Mouse (Mus musculus): Measurements from ENCODE around the gene Clca3a2. TPM values are rescaled to one million over a fixed set of nuclear protein-coding genes. Genes with fewer than 3 reads are reported as not detected.

Clca3a2 gene
- polyA plus RNA-seq (2017; shearing (Covaris generic)): not detected

DNA sequence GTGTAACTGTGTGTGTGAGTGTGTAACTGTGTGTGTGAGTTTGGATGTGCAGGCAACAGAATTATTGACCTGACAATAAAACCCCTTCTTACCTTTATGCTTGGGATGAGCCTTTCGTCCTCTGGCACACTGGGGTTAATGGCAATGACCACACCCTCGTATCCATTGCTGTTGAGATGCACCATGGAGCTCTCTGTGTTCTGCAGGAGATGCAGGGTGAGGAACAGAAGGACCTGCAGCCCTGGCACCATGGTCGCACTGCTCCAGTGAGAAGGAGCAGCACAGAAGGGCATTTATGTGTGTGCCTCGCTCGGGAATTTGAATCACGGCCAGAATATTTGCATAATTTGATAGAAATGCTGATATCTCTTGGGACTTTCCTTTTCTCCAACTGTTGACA, at the start of gene Clca3a2:
Gene Clca3a2 (minus strand): TSS at position 276 of the 400 bp plus-strand sequence.

GRCm38 (mm10) chr3:144849014-144849556, 29.8 kb upstream of the Clca3a2 start, which contains the start of gene Clca3b:
Gene Clca3b (minus strand): TSS chr3:144849357.

GRCm38 (mm10) chr3:144760592-144761309, 58.5 kb downstream of the Clca3a2 start, which contains the start of gene Clca3a1:
Gene Clca3a1 (minus strand): TSS chr3:144760977.

Other genes with a start within 250 kb of the Clca3a2 start
- gene Hs2st1, start 249.3 kb downstream of the Clca3a2 start, polyA plus RNA-seq (2017; shearing (Covaris generic)): 1.9 TPM
- 428 TPM for gene Selenof, start 249.2 kb downstream of the Clca3a2 start, polyA plus RNA-seq (2017; shearing (Covaris generic))
- gene Sh3glb1, start 99.2 kb downstream of the Clca3a2 start, polyA plus RNA-seq (2017; shearing (Covaris generic)): 69.7 TPM
- not detected for gene Clca3a1, start 58.5 kb downstream of the Clca3a2 start, polyA plus RNA-seq (2017; shearing (Covaris generic))
- gene Clca3b, start 29.9 kb upstream of the Clca3a2 start, polyA plus RNA-seq (2017; shearing (Covaris generic)): not detected
- gene Clca4b, start 113.0 kb upstream of the Clca3a2 start, polyA plus RNA-seq (2017; shearing (Covaris generic)): not detected
- not detected for gene Clca4a, start 155.6 kb upstream of the Clca3a2 start, polyA plus RNA-seq (2017; shearing (Covaris generic))
- not detected for gene Clca1, start 213.3 kb upstream of the Clca3a2 start, polyA plus RNA-seq (2017; shearing (Covaris generic))